ENCODE assay signal across 9 mouse cellular contexts in the genomic region with DNA sequence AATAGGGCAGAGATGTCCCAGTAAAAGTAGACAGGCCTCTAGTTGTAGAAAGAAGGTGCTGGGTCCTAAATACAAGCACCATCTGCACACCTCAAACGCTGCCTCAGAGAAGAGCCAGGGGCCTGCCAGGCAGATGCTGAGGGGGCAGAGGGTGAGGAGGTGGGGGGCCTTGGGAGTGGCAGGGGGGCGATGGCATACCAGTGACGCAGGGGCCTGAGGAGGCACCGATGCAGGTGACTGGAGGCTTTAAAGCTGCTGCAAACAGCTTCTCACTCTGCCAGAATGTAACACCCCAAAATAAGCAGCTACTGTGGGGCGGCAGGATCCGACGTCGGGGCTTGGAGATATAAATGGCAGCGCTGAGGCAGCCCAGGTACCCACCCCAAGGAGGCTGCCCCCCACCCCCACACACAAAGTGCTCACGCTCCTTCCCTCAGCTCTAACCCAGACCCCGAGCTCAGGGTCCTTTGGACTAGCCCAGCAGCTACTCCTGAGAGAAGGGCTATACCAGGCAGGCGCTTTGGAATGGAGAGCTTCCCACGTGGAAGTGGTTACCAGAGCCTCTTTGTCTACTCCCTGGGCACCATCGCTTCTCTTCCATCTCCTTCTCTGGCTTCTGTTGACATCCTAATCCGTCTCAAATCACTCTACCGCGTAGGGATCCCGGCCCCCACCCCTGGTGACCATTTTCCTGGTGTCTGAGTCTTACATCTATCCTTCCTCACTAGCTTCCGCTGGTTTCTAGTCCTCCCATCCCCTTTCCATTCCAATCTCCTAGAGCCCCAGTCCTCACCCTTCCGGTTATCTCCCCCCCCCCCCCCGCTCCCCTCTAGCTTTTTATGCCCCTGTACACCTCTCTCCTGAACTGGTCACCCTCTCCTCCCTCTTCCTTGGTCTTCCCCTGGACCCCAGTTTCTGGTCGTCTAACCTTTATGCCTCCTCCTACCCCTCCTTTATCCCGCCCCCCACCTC. TPM values are rescaled to one million over a fixed set of nuclear protein-coding genes. Genes with fewer than 3 reads are reported as not detected.
DNase-seq lines count a peak whose midpoint lies in the region; ATAC-seq lines count a peak whose summit lies in the region.
"Had no signal": no experiment of that assay in that cellular context is flagged by ENCODE, and none has a peak within 500 bp of the region (broad histone marks: within the 10 kb centered on the region; RNA-seq: fewer than 3 reads in every experiment).

No protein-coding gene starts in this region.

- H3K9me3 ChIP-seq in kidney, embryonic 15.5 days (replicated peaks) = no peaks in the 10 kb centered on the region
- no peaks in the 10 kb centered on the region for H3K9me3 ChIP-seq in embryonic facial prominence, embryonic 10.5 days
- no peaks in the 10 kb centered on the region for H3K9me3 ChIP-seq in hindbrain, embryonic 10.5 days
- H3K9me3 ChIP-seq in midbrain, embryonic 13.5 days = no peaks in the 10 kb centered on the region

- H3K4me3 ChIP-seq in kidney, embryonic 15.5 days (replicated peaks) = peak overlapping the region; percentile 64
- H3K4me3 ChIP-seq in embryonic facial prominence, embryonic 10.5 days = peak overlapping the region; percentile 67
- H3K4me3 ChIP-seq in hindbrain, embryonic 10.5 days = peak overlapping the region; percentile 64
- H3K4me3 ChIP-seq in midbrain, embryonic 13.5 days (replicated peaks) = peak overlapping the region; percentile 72

- 15% methylated on average over 21 of the region's 23 CpGs for WGBS in kidney, embryonic 15.5 days
- 10% methylated on average over 22 of the region's 23 CpGs for WGBS in embryonic facial prominence, embryonic 10.5 days
- WGBS in hindbrain, embryonic 10.5 days = 8% methylated on average over 23 of the region's 23 CpGs
- WGBS in midbrain, embryonic 13.5 days = 12% methylated on average over 22 of the region's 23 CpGs

- peak overlapping the region; percentile 92 for H3K4me2 ChIP-seq in kidney, embryonic 15.5 days
- H3K4me2 ChIP-seq in midbrain, embryonic 13.5 days (replicated peaks) = peak overlapping the region; percentile 92

- H3K27me3 ChIP-seq in kidney, embryonic 15.5 days = peaks cover 91% of the 10 kb centered on the region
- H3K27me3 ChIP-seq in embryonic facial prominence, embryonic 10.5 days (replicated peaks; ENCODE audit: low read depth, poor library complexity, severe bottlenecking) = peaks cover 96% of the 10 kb centered on the region
- H3K27me3 ChIP-seq in hindbrain, embryonic 10.5 days (ENCODE audit: insufficient read depth, poor library complexity, severe bottlenecking) = peaks cover 95% of the 10 kb centered on the region
- peaks cover 92% of the 10 kb centered on the region for H3K27me3 ChIP-seq in midbrain, embryonic 13.5 days

- no peak overlapping the region for H3K27ac ChIP-seq in kidney, embryonic 15.5 days
- peak overlapping the region; percentile 36 for H3K27ac ChIP-seq in embryonic facial prominence, embryonic 10.5 days (replicated peaks)
- peak overlapping the region; percentile 77 for H3K27ac ChIP-seq in hindbrain, embryonic 10.5 days
- peak overlapping the region; percentile 39; the same call in 1 of the 2 replicates for H3K27ac ChIP-seq in midbrain, embryonic 13.5 days

- no peaks in the 10 kb centered on the region for H3K36me3 ChIP-seq in kidney, embryonic 15.5 days
- no peaks in the 10 kb centered on the region for H3K36me3 ChIP-seq in embryonic facial prominence, embryonic 10.5 days (replicated peaks)
- H3K36me3 ChIP-seq in hindbrain, embryonic 10.5 days = no peaks in the 10 kb centered on the region
- no peaks in the 10 kb centered on the region for H3K36me3 ChIP-seq in midbrain, embryonic 13.5 days
- H3K36me3 ChIP-seq: G1E had no signal

- peaks cover 57% of the 10 kb centered on the region for H3K4me1 ChIP-seq in kidney, embryonic 15.5 days
- H3K4me1 ChIP-seq in embryonic facial prominence, embryonic 10.5 days = peaks cover 74% of the 10 kb centered on the region
- peaks cover 70% of the 10 kb centered on the region for H3K4me1 ChIP-seq in hindbrain, embryonic 10.5 days (replicated peaks)
- peaks cover 60% of the 10 kb centered on the region for H3K4me1 ChIP-seq in midbrain, embryonic 13.5 days (replicated peaks)

- ATAC-seq in kidney, embryonic 15.5 days (replicated peaks; ENCODE audit: low FRiP score) = no peak
- no peak for ATAC-seq in midbrain, embryonic 13.5 days
- ATAC-seq in erythroid progenitor cell, adult 5-6 weeks (replicated peaks; ENCODE audit: low FRiP score, poor library complexity, severe bottlenecking) = no peak

- DNase-seq in kidney, adult 9 months = no peak
- DNase-seq in embryonic facial prominence, embryonic 10.5 days (ENCODE audit: low spot score) = peak; percentile 42
- peak; percentile 34 for DNase-seq in hindbrain, embryonic 10.5 days (ENCODE audit: low spot score)
- no peak for DNase-seq in adrenal gland, adult 2 months
- DNase-seq in thymus, postnatal 4 days = no peak

- no peak overlapping the region for H3K9ac ChIP-seq in kidney, embryonic 15.5 days
- peak overlapping the region; percentile 70 for H3K9ac ChIP-seq in midbrain, embryonic 13.5 days (replicated peaks)

RNA-seq across cellular contexts. Expression of gene Rtn4rl2, which starts 1.1 kb away (rescaled TPM):
- polyA plus RNA-seq in kidney, embryonic 15.5 days (2015; fragmentation: Nextera tagmentation; extraction: Ambion mirVana) = 1.2 and 1.6 TPM in 2 replicates
- 2.5 and 2.6 TPM in 2 replicates for polyA plus RNA-seq in embryonic facial prominence, embryonic 10.5 days (2016; fragmentation: Nextera tagmentation; extraction: Ambion mirVana)
- 3.8 and 4.0 TPM in 2 replicates for polyA plus RNA-seq in hindbrain, embryonic 10.5 days (2016; fragmentation: Nextera tagmentation; extraction: Ambion mirVana)
- 2.2 and 3.6 TPM in 2 replicates for polyA plus RNA-seq in midbrain, embryonic 13.5 days (2015; fragmentation: Nextera tagmentation; extraction: Ambion mirVana)
- total RNA-seq in adrenal gland, adult 2 months (2021) = 1 to 10 TPM; 1.1 to 1.5 TPM
- 11.5 and 17.5 TPM in 2 replicates for polyA plus RNA-seq in adrenal gland, adult 2 months (2012; rRNA removed)
- not detected in 2 replicates for total RNA-seq in erythroid progenitor cell, adult 5-6 weeks (2015; ENCODE audit: low replicate concordance)
- total RNA-seq in erythroid progenitor cell, adult 5-6 weeks (2017; ENCODE audit: low replicate concordance) = not detected in 2 replicates
- total RNA-seq: G1E had no signal
- polyA plus RNA-seq: G1E had no signal

RNA-seq across cellular contexts. Expression of gene Slc43a1, which starts 46.7 kb away (rescaled TPM):
- polyA plus RNA-seq in kidney, embryonic 15.5 days (2015; fragmentation: Nextera tagmentation; extraction: Ambion mirVana) = 16.5 and 20.7 TPM in 2 replicates
- polyA plus RNA-seq in embryonic facial prominence, embryonic 10.5 days (2016; fragmentation: Nextera tagmentation; extraction: Ambion mirVana) = 30.4 and 35.4 TPM in 2 replicates
- 23.1 and 28.6 TPM in 2 replicates for polyA plus RNA-seq in hindbrain, embryonic 10.5 days (2016; fragmentation: Nextera tagmentation; extraction: Ambion mirVana)
- polyA plus RNA-seq in midbrain, embryonic 13.5 days (2015; fragmentation: Nextera tagmentation; extraction: Ambion mirVana) = 2.6 and 3.3 TPM in 2 replicates
- total RNA-seq in adrenal gland, adult 2 months (2021) = 10 to 100 TPM in 1 of 2 experiments, 1 to 10 TPM in 1; 4.4 to 12.7 TPM
- polyA plus RNA-seq in adrenal gland, adult 2 months (2012; rRNA removed) = 10.1 and 14.3 TPM in 2 replicates
- 716 and 794 TPM in 2 replicates for total RNA-seq in erythroid progenitor cell, adult 5-6 weeks (2015; ENCODE audit: low replicate concordance)
- total RNA-seq in erythroid progenitor cell, adult 5-6 weeks (2017; ENCODE audit: low replicate concordance) = 395 and 487 TPM in 2 replicates
- polyA plus RNA-seq: G1E had no signal

RNA-seq across cellular contexts. Expression of gene Slc43a3, which starts 51.0 kb away (rescaled TPM):
- 52.4 and 56.3 TPM in 2 replicates for polyA plus RNA-seq in kidney, embryonic 15.5 days (2015; fragmentation: Nextera tagmentation; extraction: Ambion mirVana)
- polyA plus RNA-seq in embryonic facial prominence, embryonic 10.5 days (2016; fragmentation: Nextera tagmentation; extraction: Ambion mirVana) = 29.5 and 30.8 TPM in 2 replicates
- 21.5 and 26.6 TPM in 2 replicates for polyA plus RNA-seq in hindbrain, embryonic 10.5 days (2016; fragmentation: Nextera tagmentation; extraction: Ambion mirVana)
- polyA plus RNA-seq in midbrain, embryonic 13.5 days (2015; fragmentation: Nextera tagmentation; extraction: Ambion mirVana) = 4.8 and 5.4 TPM in 2 replicates
- 10 to 100 TPM; 62.5 to 80.9 TPM for total RNA-seq in adrenal gland, adult 2 months (2021)
- 57.5 and 59.7 TPM in 2 replicates for polyA plus RNA-seq in adrenal gland, adult 2 months (2012; rRNA removed)
- total RNA-seq in erythroid progenitor cell, adult 5-6 weeks (2015; ENCODE audit: low replicate concordance) = 480 and 538 TPM in 2 replicates
- total RNA-seq in erythroid progenitor cell, adult 5-6 weeks (2017; ENCODE audit: low replicate concordance) = 432 and 465 TPM in 2 replicates

RNA-seq across cellular contexts. Expression of gene Timm10, which starts 58.6 kb away (rescaled TPM):
- polyA plus RNA-seq in kidney, embryonic 15.5 days (2015; fragmentation: Nextera tagmentation; extraction: Ambion mirVana) = 54.2 and 54.4 TPM in 2 replicates
- 64.9 and 65.8 TPM in 2 replicates for polyA plus RNA-seq in embryonic facial prominence, embryonic 10.5 days (2016; fragmentation: Nextera tagmentation; extraction: Ambion mirVana)
- polyA plus RNA-seq in hindbrain, embryonic 10.5 days (2016; fragmentation: Nextera tagmentation; extraction: Ambion mirVana) = 56.3 and 58.9 TPM in 2 replicates
- 53.6 and 54.5 TPM in 2 replicates for polyA plus RNA-seq in midbrain, embryonic 13.5 days (2015; fragmentation: Nextera tagmentation; extraction: Ambion mirVana)
- total RNA-seq in adrenal gland, adult 2 months (2021) = 10 to 100 TPM; 38.5 to 59.6 TPM
- polyA plus RNA-seq in adrenal gland, adult 2 months (2012; rRNA removed) = 17.0 and 19.2 TPM in 2 replicates
- total RNA-seq in erythroid progenitor cell, adult 5-6 weeks (2015; ENCODE audit: low replicate concordance) = 16.8 and 17.3 TPM in 2 replicates
- total RNA-seq in erythroid progenitor cell, adult 5-6 weeks (2017; ENCODE audit: low replicate concordance) = 6.5 TPM in 1 of 2 replicates, not detected in the other

Comparison
In these comparisons a context has a peak if more than half of its experiments do, and no peak if none do; other contexts are left out.
1. DNase-seq: peak in embryonic facial prominence, embryonic 10.5 days (single experiment) and hindbrain, embryonic 10.5 days (single experiment); none in kidney, adult 9 months (single experiment), adrenal gland, adult 2 months (single experiment) and thymus, postnatal 4 days (single experiment).
2. Peak in every context shown above with its lines, with median percentiles within 50 percentile points of each other: H3K4me3 ChIP-seq.